Mouse (Mus musculus): ENCODE measurements at regions not wholly inside any gene's neighbourhood (a gene's known extent, or its start where the extent isn't known, plus 50 kb on each side); places are given as distances from the start of the nearest gene placed in this dataset.
"Not testable (repeated sequence)": the region's sequence is repeated elsewhere in the genome, so short reads cannot be mapped to it uniquely, and the experiment has no call there.

- DNase-seq (no peak), ATAC-seq (ENCODE audit: insufficient read depth) (no peak)
- Histone ChIP-seq H3K9ac (no peak overlapping the region), H3K27me3 (ENCODE audit: insufficient read depth, low read length) (no peaks in the 10 kb centered on the region), H3K4me2 (no peak overlapping the region), H3K27ac (ENCODE audit: low read depth) (no peak overlapping the region), H3K36me3 (ENCODE audit: insufficient read depth) (no peaks in the 10 kb centered on the region), H3K4me1 (ENCODE audit: insufficient read depth) (no peaks in the 10 kb centered on the region), H3K9me3 (ENCODE audit: low read depth, low read length) (no peaks in the 10 kb centered on the region; the same call in 1 of the 2 replicates), H3K4me3 (ENCODE audit: low read depth, low read length) (no peak overlapping the region)
- TF ChIP-seq CTCF (IDR thresholded peaks at IDR 0.05; ENCODE audit: low read depth) = no peak
- WGBS = 45% methylated on average over 2 of the region's 2 CpGs
Measured at GRCm38 (mm10) chr1:185929000-185929399, 188.1 kb downstream of the Lyplal1 start.

- Histone ChIP-seq H3K4me2 (no peak overlapping the region), H3K36me3 (ENCODE audit: insufficient read depth) (no peaks in the 10 kb centered on the region), H3K9ac (no peak overlapping the region), H3K9me3 (ENCODE audit: low read depth, low read length) (no peaks in the 10 kb centered on the region; the same call in 1 of the 2 replicates), H3K4me3 (ENCODE audit: low read depth, low read length) (no peak overlapping the region), H3K27ac (ENCODE audit: low read depth) (no peak overlapping the region), H3K27me3 (ENCODE audit: insufficient read depth, low read length) (no peaks in the 10 kb centered on the region), H3K4me1 (ENCODE audit: insufficient read depth) (no peaks in the 10 kb centered on the region)
- peak; percentile 39 for TF ChIP-seq CTCF (IDR thresholded peaks at IDR 0.05; ENCODE audit: low read depth)
- DNase-seq (no peak), ATAC-seq (ENCODE audit: insufficient read depth) (no peak)
- 82% methylated on average over 5 of the region's 5 CpGs for WGBS
Measured at GRCm38 (mm10) chr1:185929761-185930160, 187.3 kb downstream of the Lyplal1 start.

- H3K4me2 ChIP-seq = no peak overlapping the region
- DNase-seq = peak; percentile 43
- no peaks in the 10 kb centered on the region for H3K36me3 ChIP-seq (ENCODE audit: insufficient read depth)
- 67% methylated on average over 3 of the region's 3 CpGs for WGBS
- H3K27ac ChIP-seq (ENCODE audit: low read depth) = no peak overlapping the region
- no peaks in the 10 kb centered on the region for H3K4me1 ChIP-seq (ENCODE audit: insufficient read depth)
- no peak overlapping the region for H3K4me3 ChIP-seq (ENCODE audit: low read depth, low read length)
- ATAC-seq (ENCODE audit: insufficient read depth) = no peak
- TF ChIP-seq CTCF (IDR thresholded peaks at IDR 0.05; ENCODE audit: low read depth) = no peak
- no peaks in the 10 kb centered on the region for H3K9me3 ChIP-seq (ENCODE audit: low read depth, low read length)
- no peaks in the 10 kb centered on the region for H3K27me3 ChIP-seq (ENCODE audit: insufficient read depth, low read length)
- H3K9ac ChIP-seq = no peak overlapping the region
Measured at GRCm38 (mm10) chr1:185933623-185934022, 183.5 kb downstream of the Lyplal1 start.

- DNase-seq = no peak
- Histone ChIP-seq H3K4me1 (ENCODE audit: insufficient read depth) (no peaks in the 10 kb centered on the region), H3K36me3 (ENCODE audit: insufficient read depth) (no peaks in the 10 kb centered on the region), H3K9ac (no peak overlapping the region), H3K4me2 (no peak overlapping the region), H3K9me3 (ENCODE audit: low read depth, low read length) (no peaks in the 10 kb centered on the region), H3K27ac (ENCODE audit: low read depth) (no peak overlapping the region), H3K27me3 (ENCODE audit: insufficient read depth, low read length) (no peaks in the 10 kb centered on the region), H3K4me3 (ENCODE audit: low read depth, low read length) (no peak overlapping the region)
- no peak for TF ChIP-seq CTCF (IDR thresholded peaks at IDR 0.05; ENCODE audit: low read depth)
- no peak for ATAC-seq (ENCODE audit: insufficient read depth)
Measured at GRCm38 (mm10) chr1:185937026-185937425, 180.1 kb downstream of the Lyplal1 start.

GRCm38 (mm10) chr1:185939914-185940313 is 177.2 kb downstream of the Lyplal1 start:
- TF ChIP-seq CTCF (IDR thresholded peaks at IDR 0.05; ENCODE audit: low read depth) = no peak
- WGBS = 52% methylated on average over 3 of the region's 3 CpGs

GRCm38 (mm10) chr1:185940511-185940910 is 176.6 kb downstream of the Lyplal1 start:
- TF ChIP-seq CTCF (IDR thresholded peaks at IDR 0.05; ENCODE audit: low read depth) = no peak
- H3K9ac ChIP-seq = no peak overlapping the region
- ATAC-seq (ENCODE audit: insufficient read depth) = no peak
- H3K9me3 ChIP-seq (ENCODE audit: low read depth, low read length) = no peaks in the 10 kb centered on the region
- H3K4me1 ChIP-seq (ENCODE audit: insufficient read depth) = no peaks in the 10 kb centered on the region
- H3K36me3 ChIP-seq (ENCODE audit: insufficient read depth) = no peaks in the 10 kb centered on the region
- 55% methylated on average over 1 of the region's 1 CpGs for WGBS
- H3K27me3 ChIP-seq (ENCODE audit: insufficient read depth, low read length) = no peaks in the 10 kb centered on the region
- DNase-seq = no peak
- no peak overlapping the region for H3K27ac ChIP-seq (ENCODE audit: low read depth)
- no peak overlapping the region for H3K4me3 ChIP-seq (ENCODE audit: low read depth, low read length)
- H3K4me2 ChIP-seq = no peak overlapping the region

More at GRCm38 (mm10) chr1:185939914-185940313, 177.2 kb downstream of the Lyplal1 start:
- H3K36me3 ChIP-seq (ENCODE audit: insufficient read depth) = no peaks in the 10 kb centered on the region
- no peaks in the 10 kb centered on the region for H3K4me1 ChIP-seq (ENCODE audit: insufficient read depth)
- H3K4me2 ChIP-seq = no peak overlapping the region
- DNase-seq (no peak), ATAC-seq (ENCODE audit: insufficient read depth) (no peak)
- no peaks in the 10 kb centered on the region for H3K27me3 ChIP-seq (ENCODE audit: insufficient read depth, low read length)
- H3K9me3 ChIP-seq (ENCODE audit: low read depth, low read length) = no peaks in the 10 kb centered on the region
- no peak overlapping the region for H3K4me3 ChIP-seq (ENCODE audit: low read depth, low read length)
- H3K27ac ChIP-seq (ENCODE audit: low read depth) = no peak overlapping the region
- no peak overlapping the region for H3K9ac ChIP-seq

GRCm38 (mm10) chr1:185951163-185951562 is 165.9 kb downstream of the Lyplal1 start:
- Histone ChIP-seq H3K27me3 (ENCODE audit: insufficient read depth, low read length) (no peaks in the 10 kb centered on the region), H3K4me1 (ENCODE audit: insufficient read depth) (no peaks in the 10 kb centered on the region), H3K4me2 (no peak overlapping the region), H3K36me3 (ENCODE audit: insufficient read depth) (no peaks in the 10 kb centered on the region), H3K4me3 (ENCODE audit: low read depth, low read length) (no peak overlapping the region), H3K9me3 (ENCODE audit: low read depth, low read length) (no peaks in the 10 kb centered on the region), H3K27ac (ENCODE audit: low read depth) (no peak overlapping the region), H3K9ac (no peak overlapping the region)
- DNase-seq (peak; percentile 42), ATAC-seq (ENCODE audit: insufficient read depth) (no peak)
- no peak for TF ChIP-seq CTCF (IDR thresholded peaks at IDR 0.05; ENCODE audit: low read depth)
- 36% methylated on average over 1 of the region's 1 CpGs for WGBS

- H3K4me2 ChIP-seq; H3K27me3 ChIP-seq (ENCODE audit: insufficient read depth, low read length); ATAC-seq (ENCODE audit: insufficient read depth); H3K4me3 ChIP-seq (ENCODE audit: low read depth, low read length); H3K36me3 ChIP-seq (ENCODE audit: insufficient read depth); H3K27ac ChIP-seq (ENCODE audit: low read depth); H3K9me3 ChIP-seq (ENCODE audit: low read depth, low read length); H3K4me1 ChIP-seq (ENCODE audit: insufficient read depth); DNase-seq; H3K9ac ChIP-seq: not testable (repeated sequence)
- WGBS = 69% methylated on average over 1 of the region's 1 CpGs
Measured at GRCm38 (mm10) chr1:185955821-185956220, 161.3 kb downstream of the Lyplal1 start.
